Mouse (Mus musculus): Measurements from ENCODE around the gene Fam57a. TPM values are rescaled to one million over a fixed set of nuclear protein-coding genes. Genes with fewer than 3 reads are reported as not detected.

Gene Fam57a
- polyA plus RNA-seq, 1 experiment from 2014 or later, result 3.7 TPM

GRCm38 (mm10) chr11:76154200-76154599, 25.3 kb upstream of the Fam57a start:
- Histone ChIP-seq H3K9me3 (replicated peaks) (no peaks in the 10 kb centered on the region), H3K4me1 (replicated peaks) (no peaks in the 10 kb centered on the region), H3K27me3 (no peaks in the 10 kb centered on the region), H3K27ac (replicated peaks) (no peak overlapping the region), H3K4me2 (no peak overlapping the region), H3K4me3 (replicated peaks) (no peak overlapping the region), H3K36me3 (replicated peaks) (peaks cover 18% of the 10 kb centered on the region; the same call in 1 of the 2 replicates), H3K9ac (no peak overlapping the region)
- 59% methylated on average over 2 of the region's 2 CpGs for WGBS (ENCODE audit: insufficient replicate concordance)
- ATAC-seq (ENCODE audit: insufficient read depth), result no peak

GRCm38 (mm10) chr11:76154861-76155260, 24.6 kb upstream of the Fam57a start:
- H3K27me3 ChIP-seq, result no peaks in the 10 kb centered on the region
- no peaks in the 10 kb centered on the region for H3K9me3 ChIP-seq (replicated peaks)
- H3K27ac ChIP-seq (replicated peaks), result no peak overlapping the region
- H3K4me1 ChIP-seq (replicated peaks), result no peaks in the 10 kb centered on the region
- no peak overlapping the region for H3K4me3 ChIP-seq (replicated peaks)
- ATAC-seq (ENCODE audit: insufficient read depth), result no peak
- H3K9ac ChIP-seq, result no peak overlapping the region
- WGBS (ENCODE audit: insufficient replicate concordance), result 72% methylated on average over 2 of the region's 2 CpGs
- no peak overlapping the region for H3K4me2 ChIP-seq
- H3K36me3 ChIP-seq (replicated peaks), result peaks cover 20% of the 10 kb centered on the region; the same call in 1 of the 2 replicates

- no peak overlapping the region for H3K27ac ChIP-seq (replicated peaks)
- H3K9me3 ChIP-seq (replicated peaks), result no peaks in the 10 kb centered on the region
- no peak overlapping the region for H3K4me3 ChIP-seq (replicated peaks)
- no peak overlapping the region for H3K9ac ChIP-seq
- peaks cover 28% of the 10 kb centered on the region; the same call in 1 of the 2 replicates for H3K36me3 ChIP-seq (replicated peaks)
- H3K4me2 ChIP-seq, result no peak overlapping the region
- WGBS (ENCODE audit: insufficient replicate concordance), result 68% methylated on average over 2 of the region's 2 CpGs
- no peaks in the 10 kb centered on the region for H3K4me1 ChIP-seq (replicated peaks)
- H3K27me3 ChIP-seq, result no peaks in the 10 kb centered on the region
- ATAC-seq (ENCODE audit: insufficient read depth), result no peak
Observed at GRCm38 (mm10) chr11:76158375-76158774, 21.1 kb upstream of the Fam57a start.

GRCm38 (mm10) chr11:76160251-76160650, 19.2 kb upstream of the Fam57a start:
- Histone ChIP-seq H3K4me2 (no peak overlapping the region), H3K4me1 (replicated peaks) (no peaks in the 10 kb centered on the region), H3K36me3 (replicated peaks) (peaks cover 22% of the 10 kb centered on the region; the same call in 1 of the 2 replicates), H3K9me3 (replicated peaks) (no peaks in the 10 kb centered on the region), H3K9ac (no peak overlapping the region), H3K4me3 (replicated peaks) (no peak overlapping the region), H3K27me3 (no peaks in the 10 kb centered on the region), H3K27ac (replicated peaks) (no peak overlapping the region)
- no peak for ATAC-seq (ENCODE audit: insufficient read depth)
- 61% methylated on average over 6 of the region's 6 CpGs for WGBS (ENCODE audit: insufficient replicate concordance)

DNA sequence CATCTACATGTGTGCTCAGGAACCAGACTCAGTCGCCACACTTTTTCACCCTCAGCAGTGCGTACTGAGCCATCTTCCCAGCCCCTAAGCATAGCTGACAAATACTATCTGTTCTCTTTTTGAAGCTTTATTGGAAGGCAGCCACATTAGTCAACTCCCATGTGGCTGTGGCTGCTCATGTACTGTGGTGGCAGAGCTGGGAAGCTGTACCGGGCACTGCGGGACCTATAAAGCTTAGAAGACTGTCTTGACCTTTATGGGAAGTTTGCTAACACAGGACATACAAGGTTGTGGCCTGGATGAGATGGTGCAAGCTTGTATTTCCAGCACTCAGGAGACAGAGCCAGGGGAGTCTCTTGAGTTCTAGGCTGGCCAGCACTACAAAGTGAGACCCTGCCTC, 12.8 kb upstream of the Fam57a start:
- Histone ChIP-seq H3K4me1 (replicated peaks) (0 out of 2 replicates have a peak, but pooled peaks cover 4% of the 10 kb centered on the region), H3K27me3 (no peaks in the 10 kb centered on the region), H3K4me2 (no peak overlapping the region), H3K4me3 (replicated peaks) (no peak overlapping the region), H3K27ac (replicated peaks) (no peak overlapping the region), H3K9ac (no peak overlapping the region), H3K36me3 (replicated peaks) (0 out of 2 replicates have a peak, but pooled peaks cover 4% of the 10 kb centered on the region), H3K9me3 (replicated peaks) (no peaks in the 10 kb centered on the region)
- ATAC-seq (ENCODE audit: insufficient read depth), result no peak
- 85% methylated on average over 4 of the region's 4 CpGs for WGBS (ENCODE audit: insufficient replicate concordance)

GRCm38 (mm10) chr11:76167079-76167765, 12.2 kb upstream of the Fam57a start:
- 0 out of 2 replicates have a peak, but pooled peaks cover 4% of the 10 kb centered on the region for H3K4me1 ChIP-seq (replicated peaks)
- 0 out of 2 replicates have a peak, but pooled peaks cover 6% of the 10 kb centered on the region for H3K36me3 ChIP-seq (replicated peaks)
- no peak overlapping the region for H3K9ac ChIP-seq
- H3K27ac ChIP-seq (replicated peaks), result no peak overlapping the region
- H3K4me3 ChIP-seq (replicated peaks), result no peak overlapping the region
- no peaks in the 10 kb centered on the region for H3K9me3 ChIP-seq (replicated peaks)
- no peak for ATAC-seq (ENCODE audit: insufficient read depth)
- 20% methylated on average over 5 of the region's 5 CpGs for WGBS (ENCODE audit: insufficient replicate concordance)
- H3K4me2 ChIP-seq, result no peak overlapping the region; the same call in 1 of the 2 replicates
- H3K27me3 ChIP-seq, result no peaks in the 10 kb centered on the region

DNA sequence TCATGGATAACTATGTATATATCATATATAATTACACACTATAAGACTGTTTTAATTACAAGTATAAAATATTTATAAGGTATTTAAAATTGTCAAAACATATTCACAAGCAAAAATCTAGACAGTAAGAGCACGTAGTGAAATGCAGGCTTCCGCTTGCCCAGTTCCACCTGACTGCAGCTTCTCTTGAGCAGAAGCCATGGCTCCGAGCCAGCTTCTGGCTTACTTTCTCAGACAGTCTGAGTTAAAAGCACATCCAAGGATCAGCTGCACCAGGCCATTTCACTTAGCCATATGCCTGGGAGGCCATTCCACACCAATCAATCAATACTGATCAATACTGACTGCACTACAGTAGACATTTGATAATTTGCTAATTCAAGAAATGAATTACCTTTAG, 10.5 kb upstream of the Fam57a start:
- H3K4me2 ChIP-seq, result no peak overlapping the region
- 81% methylated on average over 3 of the region's 3 CpGs for WGBS (ENCODE audit: insufficient replicate concordance)
- peaks cover 18% of the 10 kb centered on the region; the same call in 1 of the 2 replicates for H3K36me3 ChIP-seq (replicated peaks)
- no peak for ATAC-seq (ENCODE audit: insufficient read depth)
- H3K4me1 ChIP-seq (replicated peaks), result 0 out of 2 replicates have a peak, but pooled peaks cover 4% of the 10 kb centered on the region
- no peaks in the 10 kb centered on the region for H3K27me3 ChIP-seq
- H3K27ac ChIP-seq (replicated peaks), result no peak overlapping the region
- H3K9me3 ChIP-seq (replicated peaks), result no peaks in the 10 kb centered on the region
- no peak overlapping the region for H3K9ac ChIP-seq
- no peak overlapping the region for H3K4me3 ChIP-seq (replicated peaks)

DNA sequence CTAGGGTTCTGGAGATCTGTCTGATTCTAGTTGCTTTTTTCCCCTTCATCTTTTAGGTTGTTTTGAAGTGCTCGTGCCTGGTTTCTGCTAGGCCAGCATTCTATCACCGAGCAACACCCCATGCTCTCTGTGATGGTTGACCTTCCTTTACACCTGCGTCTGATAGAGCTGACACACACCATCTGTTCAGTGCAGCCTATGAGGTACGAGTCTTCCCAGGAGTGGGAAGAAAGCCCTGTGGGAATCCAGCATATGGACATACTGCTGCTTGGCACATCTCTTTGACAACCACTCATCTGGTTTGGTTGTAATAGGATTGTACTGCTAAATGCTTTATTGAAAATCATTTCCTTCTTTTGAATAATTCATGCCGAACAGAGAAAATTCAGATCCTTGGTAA, 9.3 kb upstream of the Fam57a start:
- 74% methylated on average over 5 of the region's 5 CpGs for WGBS (ENCODE audit: insufficient replicate concordance)
- H3K36me3 ChIP-seq (replicated peaks), result peaks cover 23% of the 10 kb centered on the region; the same call in 1 of the 2 replicates
- ATAC-seq (ENCODE audit: insufficient read depth), result no peak

DNA sequence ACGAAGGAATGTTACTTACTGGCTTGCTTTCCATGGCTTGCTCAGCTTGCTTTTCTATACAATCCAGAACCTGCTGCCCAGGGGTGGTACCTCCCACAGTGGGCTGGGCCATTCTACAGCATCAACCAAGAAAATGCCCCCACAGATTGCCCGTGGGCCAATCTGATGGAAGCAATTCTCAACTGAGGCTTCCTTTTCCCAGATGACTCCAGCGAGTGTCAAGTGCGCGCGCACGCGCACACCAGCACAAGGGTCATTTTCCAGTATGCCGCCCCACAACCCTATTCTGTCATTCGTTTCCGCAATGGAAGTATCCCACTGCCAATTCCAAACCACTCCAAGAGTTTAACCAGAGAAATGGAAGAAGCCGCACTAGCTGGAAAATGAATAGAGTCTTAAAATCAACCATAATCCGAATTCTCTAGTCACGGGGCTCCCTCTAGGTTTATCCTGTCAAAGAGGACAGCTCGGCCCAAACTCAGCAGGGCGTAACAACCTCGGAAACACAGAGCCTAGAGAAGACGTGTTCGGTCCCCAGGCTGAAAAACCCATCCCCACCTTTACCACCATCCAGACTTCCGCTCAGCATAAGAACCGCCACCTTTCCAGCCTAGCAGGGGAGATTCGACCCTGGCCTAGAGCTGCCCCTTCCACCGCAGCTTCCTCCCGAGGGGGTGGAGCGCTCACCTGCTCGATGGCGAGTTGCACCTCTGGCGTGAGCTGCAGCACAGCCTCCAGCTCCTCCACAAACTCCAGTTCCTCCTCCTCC, 561 bp upstream of the Fam57a start:
- Histone ChIP-seq H3K9ac (peak overlapping the region; percentile 85), H3K4me1 (replicated peaks) (peaks cover 15% of the 10 kb centered on the region), H3K27me3 (no peaks in the 10 kb centered on the region), H3K4me2 (peak overlapping the region; percentile 88), H3K9me3 (replicated peaks) (no peaks in the 10 kb centered on the region), H3K27ac (replicated peaks) (peak overlapping the region; percentile 73), H3K36me3 (replicated peaks) (peaks cover 20% of the 10 kb centered on the region; the same call in 1 of the 2 replicates), H3K4me3 (replicated peaks) (peak overlapping the region; percentile 81)
- ATAC-seq (ENCODE audit: insufficient read depth), result peak; percentile 81
- 1% methylated on average over 28 of the region's 28 CpGs for WGBS (ENCODE audit: insufficient replicate concordance)

More for the DNA sequence above, 9.3 kb upstream of the Fam57a start:
- Histone ChIP-seq H3K9ac (no peak overlapping the region), H3K9me3 (replicated peaks) (no peaks in the 10 kb centered on the region), H3K4me1 (replicated peaks) (0 out of 2 replicates have a peak, but pooled peaks cover 4% of the 10 kb centered on the region), H3K4me2 (no peak overlapping the region), H3K27ac (replicated peaks) (no peak overlapping the region), H3K4me3 (replicated peaks) (no peak overlapping the region), H3K27me3 (no peaks in the 10 kb centered on the region)

DNA sequence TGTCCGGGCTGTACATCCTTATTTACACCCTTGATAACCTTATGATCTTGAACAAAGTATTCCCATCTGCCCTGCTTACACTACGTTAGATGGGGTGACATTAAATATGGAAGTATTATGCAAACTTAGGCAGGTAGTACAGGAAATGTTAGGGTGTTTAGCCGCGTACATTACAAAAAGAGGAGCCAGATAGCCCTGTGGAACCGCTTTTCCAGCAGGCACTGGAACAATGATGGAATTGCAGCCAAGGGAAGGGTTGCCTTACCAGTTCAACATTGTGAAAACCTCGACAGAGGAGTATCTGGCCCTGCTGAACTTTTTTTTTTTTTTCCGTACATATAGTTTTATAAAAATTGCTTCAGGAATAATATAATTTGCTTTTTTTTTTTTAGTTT, 672 bp downstream of the Fam57a start:
- Histone ChIP-seq H3K4me3 (replicated peaks) (peak overlapping the region; percentile 81), H3K9ac (peak overlapping the region; percentile 85), H3K4me2 (peak overlapping the region; percentile 88), H3K27me3 (no peaks in the 10 kb centered on the region), H3K4me1 (replicated peaks) (peaks cover 15% of the 10 kb centered on the region), H3K9me3 (replicated peaks) (no peaks in the 10 kb centered on the region), H3K36me3 (replicated peaks) (peaks cover 14% of the 10 kb centered on the region; the same call in 1 of the 2 replicates), H3K27ac (replicated peaks) (peak overlapping the region; percentile 73; the same call in 1 of the 2 replicates)
- 11% methylated on average over 7 of the region's 7 CpGs for WGBS (ENCODE audit: insufficient replicate concordance)
- ATAC-seq (ENCODE audit: insufficient read depth), result no peak

GRCm38 (mm10) chr11:76183745-76184144, 4.3 kb downstream of the Fam57a start:
- peaks cover 9% of the 10 kb centered on the region for H3K4me1 ChIP-seq (replicated peaks)
- H3K27ac ChIP-seq (replicated peaks), result no peak overlapping the region
- no peak overlapping the region for H3K9ac ChIP-seq
- H3K4me2 ChIP-seq, result no peak overlapping the region
- H3K4me3 ChIP-seq (replicated peaks), result no peak overlapping the region
- no peak for ATAC-seq (ENCODE audit: insufficient read depth)
- H3K9me3 ChIP-seq (replicated peaks), result no peaks in the 10 kb centered on the region
- WGBS (ENCODE audit: insufficient replicate concordance), result 78% methylated on average over 4 of the region's 4 CpGs
- no peaks in the 10 kb centered on the region for H3K27me3 ChIP-seq
- H3K36me3 ChIP-seq (replicated peaks), result 0 out of 2 replicates have a peak, but pooled peaks cover 4% of the 10 kb centered on the region
